Mouse (Mus musculus) ES-E14 (cell line): ENCODE results near the gene Parl. TPM values are rescaled to one million over a fixed set of nuclear protein-coding genes. Genes with fewer than 3 reads are reported as not detected.

Experiments
- DNase-seq: peaks from one replicate; pipeline ENCODE4 v3.0.0-alpha.2; 2013; ENCODE audit warnings: low read depth, low spot score
- H3K27ac ChIP-seq: 2 replicates; pipeline ENCODE4 v1.5.1; 2012; ENCODE audit warnings: low read depth, mild to moderate bottlenecking, low read length, moderate library complexity, mixed read lengths; ENCODE audit not compliant: poor library complexity, insufficient read depth, severe bottlenecking
- H3K36me3 ChIP-seq: 2 replicates; pipeline ENCODE4 v1.6.1; 2012; ENCODE audit warnings: mild to moderate bottlenecking, low read length, moderate library complexity, mixed read lengths; ENCODE audit not compliant: control insufficient read depth, poor library complexity, insufficient read depth, severe bottlenecking
- H3K4me1 ChIP-seq, 2 experiments: fragments of 150-350 bp in 1 of 2; sonication (generic) in 1 of 2; 2 replicates each; pipeline ENCODE4 v1.6.1; 2012; ENCODE audit warnings: low read length in 2 of 2, mild to moderate bottlenecking in 1 of 2, mixed read lengths in 1 of 2; ENCODE audit not compliant: control insufficient read depth in 2 of 2, insufficient read depth in 2 of 2, poor library complexity in 1 of 2
- H3K4me3 ChIP-seq, 2 experiments: fragments of 150-350 bp in 1 of 2; sonication (generic) in 1 of 2; 2 replicates each; pipeline ENCODE4 v1.5.1; 2012; ENCODE audit warnings: low read length in 2 of 2, low read depth in 1 of 2, mild to moderate bottlenecking in 1 of 2, mixed read lengths in 1 of 2; ENCODE audit not compliant: insufficient read depth in 1 of 2, poor library complexity in 1 of 2, severe bottlenecking in 1 of 2
- H3K9ac ChIP-seq: 2 replicates; pipeline ENCODE4 v1.6.1; 2012; ENCODE audit warnings: low read depth, mild to moderate bottlenecking, low read length, mixed read lengths; ENCODE audit not compliant: poor library complexity, insufficient read depth, severe bottlenecking
- H3K9me3 ChIP-seq: fragments of 150-350 bp; sonication (generic); 2 replicates; pipeline ENCODE4 v1.6.1; 2012; ENCODE audit warnings: low read depth, mild to moderate bottlenecking, low read length; ENCODE audit not compliant: control insufficient read depth, insufficient read depth
- CHD2 ChIP-seq: IDR thresholded peaks from 2 replicates; pipeline ENCODE4 v1.6.1; 2014; ENCODE audit warnings: mild to moderate bottlenecking, low read depth, low read length, inconsistent platforms
- HCFC1 ChIP-seq: IDR thresholded peaks from 2 replicates; pipeline ENCODE4 v1.6.1; 2012; ENCODE audit warnings: low read length, inconsistent platforms, borderline replicate concordance; ENCODE audit not compliant: insufficient read depth
- MAFK ChIP-seq: IDR thresholded peaks from 2 replicates; pipeline ENCODE4 v1.6.1; 2014; ENCODE audit warnings: mild to moderate bottlenecking, low read depth, low read length, inconsistent platforms; ENCODE audit not compliant: insufficient read depth
- ZC3H11A ChIP-seq: IDR thresholded peaks from 2 replicates; pipeline ENCODE4 v1.6.1; 2012; ENCODE audit warnings: low read depth, mild to moderate bottlenecking, inconsistent platforms, low read length, borderline replicate concordance
- ZNF384 ChIP-seq: IDR thresholded peaks from 2 replicates; pipeline ENCODE4 v1.6.1; 2012; ENCODE audit warnings: low read depth, low read length, inconsistent platforms
- in situ Hi-C, 2 experiments: fragments of 600-800 bp; cut with MboI; formaldehyde crosslinking; loops; one replicate each; pipeline ENCODE4 v1.15.1; 2025; ENCODE audit warnings: low sequenced_read_pairs in 2 of 2, inconsistent platforms in 1 of 2; ENCODE audit not compliant: unreplicated experiment in 2 of 2
- total RNA-seq: library from RNA; depleted of rRNA; stranded (reverse); fragments of 300-350 nt; gene quantifications from 2 replicates; pipeline ENCODE4 v1.2.3, GENCODE M21; 2012

Parl gene
- total RNA-seq, 1 experiment = 120 TPM

GRCm38 (mm10) chr16:20279395-20279794 lies 22.8 kb downstream of the Parl start:
- no peak for DNase-seq
- no peak overlapping the region for H3K4me3 ChIP-seq
- H3K4me1 ChIP-seq = no peaks in the 10 kb centered on the region
- TF ChIP-seq ZC3H11A (no peak), CHD2 (no peak), HCFC1 (no peak), ZNF384 (no peak), MAFK (no peak)
- H3K9me3 ChIP-seq = no peaks in the 10 kb centered on the region
- peaks cover 24% of the 10 kb centered on the region for H3K36me3 ChIP-seq
- no peak overlapping the region for H3K27ac ChIP-seq
- no peak overlapping the region for H3K9ac ChIP-seq
- in situ Hi-C loops = no loop called here

- no peak for TF ChIP-seq ZC3H11A
- no peak for TF ChIP-seq HCFC1
- TF ChIP-seq ZNF384 = no peak
- TF ChIP-seq CHD2 = no peak
- no peak for TF ChIP-seq MAFK
- Histone ChIP-seq H3K27ac (no peak overlapping the region), H3K4me3 (no peak overlapping the region), H3K36me3 (no peaks in the 10 kb centered on the region), H3K9ac (no peak overlapping the region), H3K4me1 (no peaks in the 10 kb centered on the region), H3K9me3 (no peaks in the 10 kb centered on the region)
- DNase-seq = no peak
- in situ Hi-C loops = no loop called here
These were observed 29.2 kb downstream of the Parl start for GRCm38 (mm10) chr16:20272994-20273393.

GRCm38 (mm10) chr16:20271339-20271738 lies 30.8 kb downstream of the Parl start:
- in situ Hi-C loops = no loop called here

GRCm38 (mm10) chr16:20265089-20265488 lies 37.1 kb downstream of the Parl start:
- H3K27ac ChIP-seq = no peak overlapping the region
- H3K9ac ChIP-seq = no peak overlapping the region
- H3K9me3 ChIP-seq = no peaks in the 10 kb centered on the region
- DNase-seq = no peak
- in situ Hi-C loops = no loop called here
- no peaks in the 10 kb centered on the region for H3K36me3 ChIP-seq
- no peak overlapping the region for H3K4me3 ChIP-seq
- H3K4me1 ChIP-seq = no peaks in the 10 kb centered on the region
- TF ChIP-seq MAFK (no peak), CHD2 (no peak), ZNF384 (no peak), HCFC1 (no peak), ZC3H11A (no peak)

More at GRCm38 (mm10) chr16:20271339-20271738, 30.8 kb downstream of the Parl start:
- no peaks in the 10 kb centered on the region for H3K9me3 ChIP-seq
- no peak for TF ChIP-seq CHD2
- TF ChIP-seq ZNF384 = no peak
- no peak for TF ChIP-seq MAFK
- no peak for TF ChIP-seq HCFC1
- no peak for TF ChIP-seq ZC3H11A
- no peak overlapping the region for H3K27ac ChIP-seq
- H3K36me3 ChIP-seq = no peaks in the 10 kb centered on the region
- H3K4me1 ChIP-seq = no peaks in the 10 kb centered on the region
- DNase-seq = no peak
- H3K9ac ChIP-seq = no peak overlapping the region
- no peak overlapping the region for H3K4me3 ChIP-seq

GRCm38 (mm10) chr16:20257926-20258325 lies 44.3 kb downstream of the Parl start:
- H3K9ac ChIP-seq = no peak overlapping the region
- in situ Hi-C loops = no loop called here
- TF ChIP-seq ZNF384 = no peak
- peak; percentile 64; the same call in 1 of the 2 replicates for TF ChIP-seq CHD2
- no peak for TF ChIP-seq ZC3H11A
- no peaks in the 10 kb centered on the region for H3K9me3 ChIP-seq
- H3K4me1 ChIP-seq = no peaks in the 10 kb centered on the region
- no peak overlapping the region for H3K4me3 ChIP-seq
- H3K36me3 ChIP-seq = no peaks in the 10 kb centered on the region
- no peak overlapping the region for H3K27ac ChIP-seq
- peak; percentile 15 for DNase-seq
